Mouse (Mus musculus): ENCODE measurements around the gene AC124502.3. TPM values are rescaled to one million over a fixed set of nuclear protein-coding genes. Genes with fewer than 3 reads are reported as not detected.

The AC124502.3 gene
- polyA plus RNA-seq, 1 experiment = 0.33 TPM

- TF ChIP-seq GATA1 (IDR thresholded peaks at IDR 0.05; ENCODE audit: low read length) = no peak
Measured at GRCm38 (mm10) chr19:5050047-5050905, 11.6 kb downstream of the AC124502.3 start, which contains the start of gene Rin1. TSS of gene Rin1 (plus strand) at chr19:5050481.

- no peak for TF ChIP-seq GATA1 (IDR thresholded peaks at IDR 0.05; ENCODE audit: low read length)
Measured at GRCm38 (mm10) chr19:5051031-5051430, 12.3 kb downstream of the AC124502.3 start.

DNA sequence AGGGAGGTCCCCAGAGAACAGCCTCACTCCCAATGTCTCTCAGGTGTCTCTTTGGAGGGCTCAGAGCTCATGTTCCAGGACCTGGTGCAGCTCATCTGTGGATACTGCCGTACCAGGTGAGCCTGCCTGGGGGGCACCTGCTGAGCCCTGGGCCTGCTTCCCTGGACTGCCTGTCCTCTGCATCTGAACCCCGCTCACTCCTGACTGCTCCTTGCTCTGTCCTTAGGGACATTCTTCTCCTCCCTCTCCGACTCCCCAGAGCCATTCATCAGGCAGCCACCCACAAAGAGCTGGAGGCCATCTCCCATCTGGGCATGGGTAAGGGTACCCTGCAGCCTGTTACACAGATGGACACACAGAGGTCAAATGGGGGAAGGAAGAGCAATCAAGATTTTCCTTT lies 12.8 kb downstream of the AC124502.3 start:
- no peak for TF ChIP-seq GATA1 (IDR thresholded peaks at IDR 0.05; ENCODE audit: low read length)

DNA sequence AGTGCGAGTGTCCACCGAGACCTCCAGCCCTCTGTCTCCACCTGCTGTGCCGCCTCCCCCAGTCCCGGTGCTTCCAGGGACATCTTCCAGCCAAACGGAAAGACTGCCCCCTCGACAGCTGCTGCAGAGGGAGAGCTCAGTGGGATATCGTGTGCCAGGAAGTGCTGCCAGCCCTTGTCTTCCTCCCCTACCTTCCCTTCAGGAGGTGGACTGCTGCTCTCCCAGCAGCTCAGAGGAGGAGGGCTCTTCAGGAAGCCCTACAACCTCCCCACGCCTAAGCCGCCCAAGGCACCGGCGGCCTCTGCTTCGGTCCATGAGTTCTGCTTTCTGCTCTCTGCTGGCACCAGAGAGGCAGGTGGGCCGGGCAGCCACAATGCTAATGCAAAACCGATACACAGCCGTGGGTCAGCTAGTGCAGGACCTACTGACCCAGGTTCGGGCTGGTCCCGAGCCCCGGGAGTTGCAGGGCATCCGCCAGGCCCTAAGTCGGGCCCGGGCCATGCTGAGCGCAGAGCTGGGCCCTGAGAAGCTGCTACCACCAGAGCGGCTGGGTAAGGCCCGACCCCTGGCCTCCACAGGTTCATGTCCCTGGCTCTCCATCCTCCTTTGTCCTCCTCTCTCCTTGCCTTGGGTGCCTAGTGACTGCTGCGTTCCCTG lies 13.6 kb downstream of the AC124502.3 start:
- no peak for TF ChIP-seq GATA1 (IDR thresholded peaks at IDR 0.05; ENCODE audit: low read length)

GRCm38 (mm10) chr19:5052853-5053252 lies 14.2 kb downstream of the AC124502.3 start:
- no peak for TF ChIP-seq GATA1 (IDR thresholded peaks at IDR 0.05; ENCODE audit: low read length)

DNA sequence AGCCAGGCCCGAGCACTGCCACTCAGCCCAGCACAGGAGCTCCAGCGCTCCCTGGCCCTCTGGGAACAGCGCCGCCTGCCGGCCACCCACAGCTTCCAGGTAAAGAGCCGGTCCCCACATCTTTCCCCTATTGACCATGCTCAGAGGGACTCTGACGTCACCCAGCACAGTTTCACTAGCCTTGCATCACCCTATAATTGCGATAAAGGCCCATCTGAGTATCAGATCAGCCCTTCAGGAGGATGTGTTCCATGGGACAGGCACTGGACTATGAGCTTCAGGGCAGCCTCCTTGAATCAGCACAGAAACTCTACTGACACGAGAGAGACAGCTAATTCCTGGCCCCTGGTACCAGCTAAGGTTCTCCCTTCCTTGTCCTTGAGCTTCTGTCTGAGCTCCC lies 15.2 kb downstream of the AC124502.3 start:
- no peak for TF ChIP-seq GATA1 (IDR thresholded peaks at IDR 0.05; ENCODE audit: low read length)

GRCm38 (mm10) chr19:5056251-5056650 lies 17.6 kb downstream of the AC124502.3 start:
- no peak for TF ChIP-seq GATA1 (IDR thresholded peaks at IDR 0.05; ENCODE audit: low read length)

DNA sequence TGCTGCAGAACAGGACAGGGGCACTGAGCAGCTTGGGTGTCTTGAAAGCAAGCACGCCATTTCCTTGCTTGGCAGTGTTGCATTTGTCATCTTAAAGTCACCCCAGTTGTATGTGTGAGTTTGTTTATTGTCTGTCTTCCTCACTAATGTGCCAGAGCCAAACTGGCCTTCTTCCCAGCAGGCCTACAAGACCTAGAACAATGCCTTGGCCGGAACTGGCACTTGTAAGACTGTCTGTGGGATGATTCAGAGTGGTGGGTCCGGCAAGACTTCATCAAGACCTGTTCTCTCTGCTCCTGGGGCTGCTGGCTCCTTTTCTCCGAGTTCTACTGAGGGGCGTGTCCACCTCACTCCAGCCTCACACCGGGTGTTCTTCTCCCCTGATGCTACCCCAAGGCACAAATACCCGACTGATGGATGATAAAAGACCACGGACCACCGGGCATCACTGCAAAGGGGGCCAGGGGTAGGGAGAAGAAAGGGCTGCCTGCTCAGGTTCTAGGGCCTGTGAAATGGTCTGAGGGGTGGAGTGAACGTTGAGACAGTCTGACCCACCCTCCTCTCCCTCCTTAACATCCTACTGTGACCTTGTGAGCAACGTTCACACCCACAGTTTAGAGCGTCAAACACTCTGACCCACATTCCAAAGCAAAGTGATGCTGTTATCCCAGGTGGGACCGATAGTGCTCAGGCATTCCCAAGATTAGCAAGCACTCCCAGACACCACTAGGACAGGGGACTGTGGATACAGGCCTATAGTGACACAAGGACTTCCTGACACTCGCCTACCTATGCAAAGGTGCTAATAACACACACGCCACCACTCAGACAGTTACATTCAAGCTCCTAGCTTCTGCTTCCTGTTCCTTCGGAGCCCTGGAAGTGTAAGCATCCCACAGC lies 19.4 kb downstream of the AC124502.3 start:
- TF ChIP-seq GATA1 (IDR thresholded peaks at IDR 0.05; ENCODE audit: low read length) = no peak

DNA sequence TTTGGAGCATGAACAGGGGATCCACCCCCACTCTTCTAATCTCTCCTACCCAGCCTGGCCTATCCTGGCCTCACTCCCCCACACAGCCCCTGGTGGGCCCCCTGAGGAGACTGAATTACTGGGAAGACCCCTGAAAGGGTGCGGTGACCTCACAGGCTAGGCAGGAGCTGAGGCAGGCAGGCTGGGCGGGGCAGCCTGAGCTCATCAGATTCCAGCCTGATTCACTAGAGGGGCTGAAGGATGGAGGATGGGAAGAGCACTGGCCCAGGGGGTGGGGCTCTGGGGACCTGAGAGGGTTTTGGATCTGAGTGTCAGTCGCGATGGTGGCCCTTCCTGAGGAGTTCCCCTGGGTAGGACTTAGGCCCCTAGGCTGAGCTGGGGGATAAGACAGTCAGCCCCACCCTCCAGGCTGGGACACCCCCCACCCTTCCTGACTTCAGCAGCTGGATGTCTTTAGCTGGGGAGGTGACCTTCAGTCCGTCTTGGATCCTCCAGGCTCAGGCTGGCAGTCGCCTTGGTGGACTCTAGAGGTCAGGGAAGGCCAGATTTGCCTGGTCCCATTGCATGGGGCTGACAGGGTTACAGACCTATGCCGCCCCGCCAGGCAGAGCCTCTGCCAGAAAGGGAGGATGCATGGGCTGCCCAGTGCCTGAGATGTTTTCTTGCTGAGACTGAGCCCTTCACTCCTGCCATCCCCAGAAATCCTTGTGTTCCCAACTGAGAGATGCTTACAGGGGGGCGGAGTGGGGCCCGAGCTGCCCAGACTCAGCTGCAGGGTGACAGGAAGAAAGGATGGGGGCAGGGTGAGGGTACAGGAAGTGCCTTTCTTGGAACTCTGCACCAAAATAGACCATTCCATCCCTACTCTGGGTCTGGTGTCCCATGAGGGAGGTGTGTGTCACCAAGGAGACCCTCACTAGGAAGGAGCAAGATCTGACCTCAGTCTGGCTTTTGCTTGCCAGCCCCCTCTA lies 20.4 kb downstream of the AC124502.3 start:
- TF ChIP-seq GATA1 (IDR thresholded peaks at IDR 0.05; ENCODE audit: low read length) = no peak

- no peak for TF ChIP-seq GATA1 (IDR thresholded peaks at IDR 0.05; ENCODE audit: low read length)
Measured at GRCm38 (mm10) chr19:5060365-5061330, 22.0 kb downstream of the AC124502.3 start.

GRCm38 (mm10) chr19:5062041-5062440 lies 23.4 kb downstream of the AC124502.3 start:
- TF ChIP-seq GATA1 (IDR thresholded peaks at IDR 0.05; ENCODE audit: low read length) = no peak

GRCm38 (mm10) chr19:5062446-5062845 lies 23.8 kb downstream of the AC124502.3 start:
- no peak for TF ChIP-seq GATA1 (IDR thresholded peaks at IDR 0.05; ENCODE audit: low read length)

DNA sequence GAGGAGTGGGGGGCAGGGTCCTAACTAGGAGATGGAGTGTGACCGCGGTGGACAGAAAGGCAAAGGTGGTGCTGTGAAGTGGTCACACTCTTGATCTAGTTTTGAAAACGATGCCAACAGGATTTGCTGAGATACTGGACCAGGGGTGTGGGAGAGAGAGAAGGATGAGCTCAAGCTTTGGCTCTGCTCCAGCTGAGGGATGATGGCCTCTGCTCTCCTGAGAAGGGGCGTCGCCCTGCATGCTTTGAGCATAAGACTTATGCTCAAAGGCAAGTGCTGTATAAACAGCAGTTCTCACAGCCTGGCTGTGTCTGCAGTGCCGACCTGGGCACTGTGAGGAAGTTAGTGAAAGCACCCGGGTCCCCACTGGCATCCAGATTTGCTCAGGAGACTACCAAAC lies 26.4 kb downstream of the AC124502.3 start:
- TF ChIP-seq GATA1 (IDR thresholded peaks at IDR 0.05; ENCODE audit: low read length) = no peak

All from G1E-ER4 (cell line).